Mouse (Mus musculus): ENCODE data around the gene Sf1.

Sf1 gene

GRCm38 (mm10) chr19:6341453-6342077 is 21.9 kb upstream of the Sf1 start:
- no peak for DNase-seq

- peak; percentile 51 for DNase-seq
Observed at GRCm38 (mm10) chr19:6342276-6342933, 21.1 kb upstream of the Sf1 start.

- no peak for DNase-seq
Observed at GRCm38 (mm10) chr19:6343066-6343925, 20.2 kb upstream of the Sf1 start.

GRCm38 (mm10) chr19:6343996-6344395 is 19.5 kb upstream of the Sf1 start:
- DNase-seq: no peak

DNA sequence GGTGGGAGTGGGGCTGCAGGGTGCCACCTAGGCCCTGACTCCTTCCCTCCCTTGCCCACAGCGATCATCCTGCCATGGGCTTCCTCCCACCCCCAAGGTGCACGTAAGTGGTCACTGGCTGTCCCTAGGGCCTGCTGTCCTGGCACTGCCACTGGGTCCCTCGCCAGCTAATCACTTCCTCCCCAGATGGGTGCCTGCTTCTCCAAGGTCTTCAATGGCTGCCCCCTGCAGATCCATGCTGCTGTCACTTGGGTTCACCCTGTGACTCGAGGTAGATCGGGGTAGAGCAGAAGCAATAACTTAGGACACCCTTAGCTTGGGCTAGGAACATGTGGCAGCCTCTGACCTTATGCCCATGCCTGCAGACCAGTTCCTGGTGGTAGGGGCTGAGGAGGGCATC is 17.5 kb upstream of the Sf1 start:
- no peak for DNase-seq

- no peak for DNase-seq
Observed at GRCm38 (mm10) chr19:6346661-6347060, 16.8 kb upstream of the Sf1 start.

DNA sequence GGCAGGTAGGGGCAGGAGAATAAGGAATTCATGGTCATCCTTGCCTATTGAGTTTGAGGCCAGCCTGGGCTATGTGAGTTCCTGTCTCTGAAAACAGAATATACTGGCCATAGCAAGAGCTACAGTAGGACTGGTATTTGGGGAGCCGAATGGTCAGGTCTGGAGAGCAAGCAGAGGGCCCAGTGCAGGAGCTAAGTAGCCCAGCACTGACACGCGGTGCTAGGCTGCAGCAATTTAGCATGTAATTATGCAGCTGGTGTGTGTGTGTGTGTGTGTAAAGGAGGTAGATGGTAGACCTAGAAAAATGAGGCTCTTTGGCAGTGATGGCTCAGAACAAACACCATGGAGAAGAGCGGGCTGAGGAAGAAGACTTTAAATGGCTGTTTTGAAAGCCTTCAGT is 15.9 kb upstream of the Sf1 start:
- DNase-seq: no peak

DNA sequence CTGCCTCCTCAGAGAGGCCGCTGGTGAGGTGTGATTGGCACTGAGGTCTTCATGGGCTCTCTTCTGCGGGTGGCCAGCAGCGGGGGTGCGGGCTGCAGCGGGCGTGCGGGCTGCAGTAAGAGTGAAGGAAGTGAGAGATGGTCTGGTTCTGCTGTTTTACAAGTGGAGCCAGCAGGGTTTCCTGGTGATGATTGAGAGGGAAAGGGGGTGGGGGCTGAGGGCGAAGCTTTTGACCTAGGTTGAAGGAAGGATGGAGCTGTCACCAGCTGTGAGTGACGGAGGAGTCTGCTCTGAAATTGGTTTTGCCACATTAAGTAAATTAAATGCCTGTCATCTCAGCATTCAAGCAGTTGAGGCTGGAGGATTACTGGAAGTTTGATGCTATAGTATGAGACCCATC is 14.8 kb upstream of the Sf1 start:
- DNase-seq: no peak

DNA sequence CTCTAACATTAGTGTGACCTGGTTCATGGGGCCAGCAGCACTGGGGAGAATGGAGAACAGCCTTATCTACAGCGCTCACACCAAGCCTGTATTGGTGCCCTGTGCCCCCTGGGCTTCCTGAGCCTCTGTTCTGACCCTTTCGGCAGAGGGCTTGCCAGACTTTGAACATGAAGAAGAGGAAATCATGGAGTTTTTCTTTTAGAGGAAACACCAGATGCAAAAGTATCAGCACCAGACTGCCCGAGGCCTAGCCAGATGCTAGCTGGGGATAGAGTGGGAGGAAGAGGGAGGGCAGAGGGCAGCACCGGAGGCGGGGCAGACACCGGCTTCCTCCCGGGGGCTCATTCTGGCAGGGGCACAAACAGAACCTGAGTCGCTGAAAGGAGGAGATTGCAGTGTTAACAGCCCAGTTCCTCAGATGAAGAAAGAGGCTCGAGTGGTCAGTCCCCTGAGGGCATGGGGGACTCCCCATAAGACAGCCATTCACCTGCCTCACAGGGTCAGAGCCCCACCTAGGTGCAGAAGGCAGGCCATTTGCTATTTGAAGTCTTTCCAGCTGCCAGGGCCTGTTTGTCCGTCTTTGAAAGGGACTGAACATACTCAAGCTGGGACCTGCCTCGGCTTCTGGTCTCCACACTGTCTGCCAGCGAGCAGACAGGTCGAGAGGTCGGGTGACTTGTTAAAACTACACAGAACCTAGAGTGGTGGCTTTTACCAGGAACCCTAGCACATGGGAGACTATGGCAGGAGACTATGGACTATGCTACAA is 14.1 kb upstream of the Sf1 start:
- DNase-seq: no peak

- no peak for DNase-seq
Observed at GRCm38 (mm10) chr19:6351431-6352106, 11.9 kb upstream of the Sf1 start.

- no peak for DNase-seq
Observed at GRCm38 (mm10) chr19:6352107-6352505, 11.4 kb upstream of the Sf1 start.

GRCm38 (mm10) chr19:6354030-6354429 is 9.5 kb upstream of the Sf1 start:
- DNase-seq: no peak

DNA sequence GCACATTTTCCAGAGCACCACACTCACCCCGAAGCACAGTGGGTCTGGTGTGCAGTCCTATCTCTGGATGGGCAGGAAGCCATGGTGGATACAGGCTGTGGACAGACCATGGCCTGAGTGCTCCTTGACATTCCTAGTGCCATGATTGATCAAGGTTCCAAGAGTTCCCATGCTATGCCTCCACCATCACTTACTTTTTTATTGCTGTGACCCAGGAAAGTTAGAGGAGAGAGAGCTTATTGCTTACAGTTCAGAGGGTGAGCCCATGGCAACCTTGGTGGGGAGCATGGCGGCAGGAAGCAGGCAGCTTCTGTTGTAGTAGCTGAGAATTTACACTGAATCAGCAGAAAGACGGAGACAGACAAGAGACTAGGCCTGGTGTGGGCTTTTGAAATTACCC is 2.2 kb upstream of the Sf1 start:
- DNase-seq: no peak

- no peak for DNase-seq
Observed at GRCm38 (mm10) chr19:6363091-6363410, 439 bp upstream of the Sf1 start.

- DNase-seq: peak; percentile 94
Observed at GRCm38 (mm10) chr19:6364317-6364725, 831 bp downstream of the Sf1 start.

DNA sequence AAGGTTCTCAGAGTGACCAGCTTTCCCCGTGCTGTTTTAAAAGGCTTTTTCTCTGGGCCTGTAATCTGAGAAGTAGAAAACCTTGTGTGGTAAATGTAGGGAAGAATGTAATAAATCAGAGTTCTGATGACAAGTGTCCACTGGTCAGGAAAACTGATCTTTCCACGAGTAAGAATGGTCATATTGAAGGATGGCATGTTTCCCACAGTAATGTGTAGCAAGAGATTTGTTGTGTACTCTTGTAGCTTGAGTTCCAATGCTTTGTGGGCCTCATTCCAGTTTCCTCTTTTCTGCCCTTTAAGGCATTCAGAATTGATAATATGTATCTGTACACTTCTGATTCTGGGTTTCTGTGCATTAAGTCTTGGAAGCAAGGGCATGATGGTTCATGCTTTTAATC is 1.4 kb downstream of the Sf1 start:
- no peak for DNase-seq

- DNase-seq: no peak
Observed at GRCm38 (mm10) chr19:6370175-6370574, 6.7 kb downstream of the Sf1 start.

DNA sequence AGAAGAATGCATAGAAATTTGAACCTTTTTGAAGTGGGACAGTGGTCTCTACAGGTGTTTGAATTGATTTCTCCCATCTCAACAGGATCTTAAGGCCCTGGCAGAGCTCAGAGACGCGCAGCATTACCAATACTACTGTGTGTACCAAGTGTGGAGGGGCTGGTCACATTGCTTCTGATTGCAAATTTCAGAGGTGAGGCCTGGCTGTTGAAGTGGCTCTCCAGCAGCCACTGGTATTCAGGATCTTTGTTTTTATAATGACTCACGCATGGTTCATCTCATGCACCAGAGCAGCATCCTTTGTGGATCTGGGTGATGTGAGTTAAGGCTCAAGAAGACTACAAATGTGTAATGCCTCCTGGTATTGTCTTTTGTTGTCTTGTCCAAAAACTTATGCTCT is 8.9 kb downstream of the Sf1 start:
- no peak for DNase-seq

DNA sequence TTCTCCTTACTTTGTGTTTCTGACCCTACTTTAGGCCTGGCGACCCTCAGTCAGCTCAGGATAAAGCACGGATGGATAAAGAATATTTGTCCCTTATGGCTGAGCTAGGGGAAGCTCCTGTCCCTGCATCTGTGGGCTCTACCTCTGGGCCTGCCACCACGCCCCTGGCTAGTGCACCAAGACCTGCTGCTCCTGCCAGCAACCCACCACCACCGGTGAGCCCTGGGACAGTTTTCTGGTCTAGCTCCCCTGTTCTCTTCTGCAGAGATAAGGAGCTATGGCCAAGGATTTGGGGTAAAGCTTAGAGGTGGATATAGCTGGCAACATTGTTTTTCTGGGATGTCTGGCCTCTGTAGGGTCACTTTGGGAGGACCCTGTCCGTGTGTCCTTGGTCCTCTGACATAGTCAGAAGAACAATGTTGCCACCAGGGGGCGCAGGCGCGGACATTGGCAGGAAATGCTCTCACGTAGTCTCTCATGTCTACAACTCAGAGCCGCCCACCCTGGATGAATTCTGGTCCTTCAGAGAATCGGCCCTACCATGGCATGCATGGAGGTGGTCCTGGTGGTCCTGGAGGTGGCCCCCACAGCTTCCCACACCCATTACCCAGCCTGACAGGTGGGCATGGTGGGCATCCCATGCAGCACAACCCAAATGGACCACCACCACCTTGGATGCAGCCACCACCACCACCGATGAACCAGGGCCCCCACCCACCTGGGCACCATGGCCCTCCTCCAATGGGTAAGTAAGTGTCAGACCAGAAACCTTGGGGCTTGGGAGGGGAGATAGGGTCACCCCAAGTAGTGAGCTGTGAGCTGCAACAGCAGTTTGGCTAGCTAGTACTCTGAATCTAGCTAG is 10.3 kb downstream of the Sf1 start:
- peak; percentile 93 for DNase-seq

GRCm38 (mm10) chr19:6374571-6374970 is 11.1 kb downstream of the Sf1 start:
- no peak for DNase-seq

DNA sequence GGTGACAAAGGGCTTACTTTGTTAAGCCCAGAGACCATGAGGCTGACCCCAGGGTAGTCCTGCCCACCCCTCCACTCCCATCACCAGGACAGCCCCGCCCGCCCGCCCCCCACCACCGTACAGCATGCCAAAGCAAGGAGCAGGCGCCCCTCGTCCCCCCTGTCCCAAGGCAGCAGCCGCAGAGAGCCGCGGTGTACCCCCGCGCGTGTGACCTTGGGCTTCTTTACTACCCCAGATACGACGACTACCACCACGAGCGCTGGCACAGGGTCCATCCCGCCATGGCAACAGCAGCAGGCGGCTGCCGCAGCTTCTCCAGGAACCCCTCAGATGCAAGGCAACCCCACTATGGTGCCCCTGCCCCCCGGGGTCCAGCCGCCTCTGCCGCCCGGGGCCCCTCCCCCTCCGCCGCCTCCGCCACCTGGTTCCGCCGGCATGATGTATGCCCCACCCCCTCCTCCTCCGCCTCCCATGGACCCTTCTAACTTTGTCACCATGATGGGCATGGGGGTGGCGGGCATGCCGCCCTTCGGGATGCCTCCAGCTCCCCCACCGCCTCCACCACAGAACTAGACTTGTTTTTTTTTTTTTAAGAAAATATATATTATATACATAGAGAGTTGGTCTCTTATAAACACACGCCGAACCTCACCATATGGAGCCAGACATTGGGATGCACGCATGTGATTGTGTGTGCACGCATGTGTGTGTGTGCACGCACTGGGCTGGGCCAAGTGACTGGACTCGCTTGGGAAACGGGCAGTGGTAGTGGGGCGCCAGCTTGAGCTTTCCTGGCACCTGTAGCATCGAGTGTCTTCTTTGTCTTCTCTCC is 12.1 kb downstream of the Sf1 start:
- DNase-seq: no peak

All from lung, postnatal 36 days (tissue).